Mouse (Mus musculus): ENCODE data around the gene Tmc8. TPM values are rescaled to one million over a fixed set of nuclear protein-coding genes. Genes with fewer than 3 reads are reported as not detected.
"Not testable (repeated sequence)": the region's sequence is repeated elsewhere in the genome, so short reads cannot be mapped to it uniquely, and the experiment has no call there.

Tmc8 gene
- polyA plus RNA-seq, 1 experiment from 2014 or later, result 0.95 TPM

DNA sequence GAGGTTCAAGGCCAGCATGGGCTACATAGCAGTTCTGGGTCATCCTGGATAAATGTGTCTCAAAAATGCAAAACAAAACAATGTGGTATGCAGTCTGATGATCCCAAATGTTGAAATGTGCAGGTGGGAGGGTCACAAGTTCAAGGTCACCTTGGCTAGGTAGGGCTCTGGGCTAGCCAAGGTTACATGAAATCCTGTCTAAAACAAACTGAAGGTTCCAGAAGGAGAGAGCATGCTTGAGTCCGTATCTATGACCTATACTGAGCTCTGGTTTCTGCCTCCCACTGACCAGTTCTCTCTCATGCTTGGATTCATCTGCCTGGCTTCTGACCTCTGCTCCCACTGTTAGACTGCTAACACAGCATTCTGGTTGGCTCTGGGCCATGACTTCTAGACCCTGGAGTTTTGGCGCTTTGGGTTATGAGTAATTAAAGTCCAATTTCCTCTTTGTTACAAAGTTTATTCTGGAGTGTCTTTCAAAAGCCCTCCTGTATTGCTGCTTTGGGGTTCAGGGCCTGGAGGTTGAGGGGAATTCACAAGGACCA is 47.9 kb downstream of the Tmc8 start:
- H3K27me3 ChIP-seq, result no peaks in the 10 kb centered on the region
- peak overlapping the region; percentile 50; the same call in 1 of the 2 replicates for H3K27ac ChIP-seq (replicated peaks)
- H3K9me3 ChIP-seq, result no peaks in the 10 kb centered on the region
- WGBS, result 84% methylated on average over 2 of the region's 2 CpGs
- ATAC-seq (ENCODE audit: low read depth), result no peak
- no peak overlapping the region for H3K9ac ChIP-seq
- no peak overlapping the region for H3K4me3 ChIP-seq
- H3K36me3 ChIP-seq, result no peaks in the 10 kb centered on the region
- no peak overlapping the region for H3K4me2 ChIP-seq
- peaks cover 66% of the 10 kb centered on the region for H3K4me1 ChIP-seq (replicated peaks)

DNA sequence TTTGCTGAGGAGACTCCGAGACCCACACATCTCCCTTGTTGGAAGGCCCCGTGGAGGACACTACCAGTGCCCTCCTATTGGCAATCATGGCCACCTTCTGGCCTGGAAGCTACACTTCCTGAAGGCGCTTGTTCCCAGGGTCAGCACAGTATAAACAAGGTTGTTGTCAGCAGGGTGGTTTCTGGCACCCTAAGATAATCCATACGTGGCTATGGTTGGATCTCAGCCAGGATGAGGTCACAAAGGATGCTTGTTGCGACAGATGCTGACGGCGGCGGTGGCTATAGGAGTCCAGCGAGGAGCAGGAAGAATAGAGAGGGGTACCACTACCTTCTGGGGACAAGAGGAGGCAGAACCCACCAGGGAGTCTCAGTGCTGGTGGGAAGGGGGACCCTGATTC is 48.5 kb downstream of the Tmc8 start:
- H3K4me2 ChIP-seq, result no peak overlapping the region
- H3K9ac ChIP-seq, result no peak overlapping the region
- H3K9me3 ChIP-seq, result no peaks in the 10 kb centered on the region
- 72% methylated on average over 9 of the region's 9 CpGs for WGBS
- no peak overlapping the region for H3K4me3 ChIP-seq
- H3K4me1 ChIP-seq (replicated peaks), result peaks cover 59% of the 10 kb centered on the region
- no peaks in the 10 kb centered on the region for H3K27me3 ChIP-seq
- no peak for ATAC-seq (ENCODE audit: low read depth)
- no peaks in the 10 kb centered on the region for H3K36me3 ChIP-seq
- H3K27ac ChIP-seq (replicated peaks), result no peak overlapping the region; the same call in 1 of the 2 replicates

DNA sequence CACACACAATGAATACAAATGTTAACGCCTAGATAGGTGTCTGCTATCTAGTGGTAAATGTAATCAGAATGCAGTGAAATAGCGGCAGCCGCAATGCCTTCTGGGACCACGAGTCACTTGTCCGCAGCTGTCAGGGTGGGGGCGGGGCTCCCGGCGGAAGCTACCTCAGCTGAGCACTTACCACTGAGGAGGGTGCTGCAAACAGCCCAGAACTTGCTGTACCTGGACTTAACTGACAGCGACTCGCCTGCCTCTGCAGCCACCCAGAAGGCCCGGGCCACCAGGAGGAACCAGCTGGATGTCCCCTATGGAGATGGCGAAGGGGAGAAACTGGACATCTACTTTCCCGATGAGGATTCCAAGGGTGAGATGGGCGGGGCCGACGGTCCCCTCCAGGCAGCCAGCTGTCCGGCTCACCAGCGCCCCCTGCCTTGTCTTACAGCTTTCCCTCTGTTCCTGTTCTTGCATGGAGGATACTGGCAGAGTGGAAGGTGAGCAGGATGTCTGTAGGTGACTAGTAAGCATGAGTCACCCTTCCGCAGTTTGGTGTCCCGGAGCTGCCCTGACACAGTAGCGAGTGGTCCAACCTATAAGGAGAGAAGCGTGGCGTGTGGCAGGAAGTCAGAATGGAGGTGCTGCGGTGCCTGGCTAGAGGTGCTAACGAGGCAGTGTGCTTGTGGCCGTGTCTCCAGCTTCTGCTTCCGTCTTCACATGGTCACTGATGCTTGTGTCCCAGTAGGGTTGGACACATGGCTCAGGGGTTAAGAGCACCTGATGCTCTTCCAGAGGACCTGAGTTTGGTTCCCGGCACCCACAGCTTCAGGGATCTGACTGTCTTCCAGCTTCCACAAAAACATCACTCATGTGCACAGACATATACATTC is 50.5 kb downstream of the Tmc8 start:
- Histone ChIP-seq H3K27ac (replicated peaks) (peak overlapping the region; percentile 52), H3K4me2 (peak overlapping the region; percentile 58), H3K27me3 (no peaks in the 10 kb centered on the region), H3K9me3 (no peaks in the 10 kb centered on the region), H3K4me3 (peak overlapping the region; percentile 39), H3K36me3 (no peaks in the 10 kb centered on the region), H3K4me1 (replicated peaks) (peaks cover 47% of the 10 kb centered on the region), H3K9ac (peak overlapping the region; percentile 59)
- peak; percentile 73 for ATAC-seq (ENCODE audit: low read depth)
- 18% methylated on average over 28 of the region's 28 CpGs for WGBS

DNA sequence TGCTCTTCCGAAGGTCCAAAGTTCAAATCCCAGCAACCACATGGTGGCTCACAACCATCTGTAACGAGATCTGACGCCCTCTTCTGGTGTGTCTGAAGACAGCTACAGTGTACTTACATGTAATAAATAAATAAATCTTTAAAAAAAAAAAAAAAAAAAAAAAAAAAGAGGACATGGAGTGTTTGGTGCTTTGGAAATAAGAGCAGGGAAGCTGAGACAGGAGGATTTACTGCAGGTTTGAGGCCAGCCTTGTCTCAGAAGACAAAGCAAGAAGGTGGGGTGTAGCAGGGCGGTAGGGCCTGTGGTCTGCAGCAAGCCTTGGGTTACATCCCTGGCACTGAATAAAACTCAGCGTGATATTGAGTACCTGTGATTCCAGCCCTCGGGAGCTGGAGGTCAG is 51.6 kb downstream of the Tmc8 start:
- H3K9me3 ChIP-seq; H3K27ac ChIP-seq (replicated peaks); H3K4me3 ChIP-seq; H3K9ac ChIP-seq; H3K4me2 ChIP-seq; ATAC-seq (ENCODE audit: low read depth); H3K36me3 ChIP-seq; H3K27me3 ChIP-seq: not testable (repeated sequence)
- H3K4me1 ChIP-seq (replicated peaks), result peaks cover 35% of the 10 kb centered on the region
- WGBS, result 85% methylated on average over 4 of the region's 6 CpGs

GRCm38 (mm10) chr11:117834086-117834485 is 52.2 kb downstream of the Tmc8 start:
- Histone ChIP-seq H3K9ac (no peak overlapping the region), H3K27me3 (no peaks in the 10 kb centered on the region), H3K4me2 (no peak overlapping the region), H3K4me1 (replicated peaks) (peaks cover 30% of the 10 kb centered on the region), H3K4me3 (no peak overlapping the region), H3K27ac (replicated peaks) (no peak overlapping the region), H3K36me3 (no peaks in the 10 kb centered on the region), H3K9me3 (no peaks in the 10 kb centered on the region)
- ATAC-seq (ENCODE audit: low read depth), result no peak
- WGBS, result 94% methylated on average over 8 of the region's 8 CpGs

DNA sequence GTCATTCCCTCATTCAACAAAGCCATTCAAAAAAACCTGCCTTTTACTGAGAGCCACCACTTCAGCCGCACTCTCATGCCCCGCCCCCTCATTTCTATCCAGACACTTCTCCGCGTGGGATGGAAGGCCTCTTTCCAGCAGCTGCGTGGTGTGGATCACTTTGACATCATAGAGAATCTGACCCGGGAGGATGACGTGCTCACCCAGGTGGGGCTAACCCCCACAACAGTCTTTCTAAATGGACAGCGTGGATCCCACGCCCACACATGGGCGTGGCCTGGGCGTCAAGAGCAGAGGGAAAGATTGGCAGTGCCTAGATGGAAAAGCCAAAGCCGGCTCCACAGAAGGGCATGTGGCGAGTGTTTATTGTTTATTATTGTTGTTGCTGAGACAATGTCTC is 54.4 kb downstream of the Tmc8 start:
- Histone ChIP-seq H3K9me3 (no peaks in the 10 kb centered on the region), H3K36me3 (no peaks in the 10 kb centered on the region), H3K4me1 (replicated peaks) (peaks cover 12% of the 10 kb centered on the region), H3K9ac (no peak overlapping the region), H3K27ac (replicated peaks) (no peak overlapping the region), H3K4me3 (no peak overlapping the region; the same call in 1 of the 2 replicates), H3K27me3 (no peaks in the 10 kb centered on the region), H3K4me2 (peak overlapping the region; percentile 45)
- no peak for ATAC-seq (ENCODE audit: low read depth)
- WGBS, result 28% methylated on average over 13 of the region's 13 CpGs

GRCm38 (mm10) chr11:117838572-117838971 is 56.7 kb downstream of the Tmc8 start:
- ATAC-seq (ENCODE audit: low read depth), result no peak
- H3K4me3 ChIP-seq, result no peak overlapping the region
- no peaks in the 10 kb centered on the region for H3K27me3 ChIP-seq
- no peak overlapping the region for H3K4me2 ChIP-seq
- H3K36me3 ChIP-seq, result no peaks in the 10 kb centered on the region
- H3K9me3 ChIP-seq, result no peaks in the 10 kb centered on the region
- H3K9ac ChIP-seq, result no peak overlapping the region
- H3K4me1 ChIP-seq (replicated peaks), result 0 out of 2 replicates have a peak, but pooled peaks cover 4% of the 10 kb centered on the region
- no peak overlapping the region for H3K27ac ChIP-seq (replicated peaks)
- WGBS, result 77% methylated on average over 2 of the region's 2 CpGs

GRCm38 (mm10) chr11:117839021-117839420 is 57.1 kb downstream of the Tmc8 start:
- no peak for ATAC-seq (ENCODE audit: low read depth)
- no peak overlapping the region for H3K4me2 ChIP-seq
- H3K4me1 ChIP-seq (replicated peaks), result 0 out of 2 replicates have a peak, but pooled peaks cover 4% of the 10 kb centered on the region
- no peaks in the 10 kb centered on the region for H3K36me3 ChIP-seq
- no peak overlapping the region for H3K27ac ChIP-seq (replicated peaks)
- H3K9ac ChIP-seq, result no peak overlapping the region
- WGBS, result 77% methylated on average over 1 of the region's 1 CpGs
- H3K4me3 ChIP-seq, result no peak overlapping the region
- no peaks in the 10 kb centered on the region for H3K9me3 ChIP-seq
- H3K27me3 ChIP-seq, result no peaks in the 10 kb centered on the region

GRCm38 (mm10) chr11:117840910-117841309 is 59.0 kb downstream of the Tmc8 start:
- H3K4me2 ChIP-seq, result no peak overlapping the region
- ATAC-seq (ENCODE audit: low read depth), result no peak
- H3K27me3 ChIP-seq, result no peaks in the 10 kb centered on the region
- H3K4me3 ChIP-seq, result no peak overlapping the region
- H3K4me1 ChIP-seq (replicated peaks), result 0 out of 2 replicates have a peak, but pooled peaks cover 4% of the 10 kb centered on the region
- WGBS, result 65% methylated on average over 1 of the region's 1 CpGs
- H3K9me3 ChIP-seq, result no peaks in the 10 kb centered on the region
- H3K36me3 ChIP-seq, result no peaks in the 10 kb centered on the region
- H3K9ac ChIP-seq, result no peak overlapping the region
- no peak overlapping the region for H3K27ac ChIP-seq (replicated peaks)

Other genes with a start within 250 kb of the Tmc8 start
- gene Tnrc6c, start 127.8 kb upstream of the Tmc8 start, polyA plus RNA-seq (2015; fragmentation: Nextera tagmentation; extraction: Ambion mirVana), result 24.9 and 26.5 TPM in 2 replicates
- 8.6 and 9.7 TPM in 2 replicates for gene Tmc6, start 122 bp downstream of the Tmc8 start, polyA plus RNA-seq (2015; fragmentation: Nextera tagmentation; extraction: Ambion mirVana)
- 0.18 TPM in 1 of 2 replicates, not detected in the other for gene 6030468B19Rik, start 15.6 kb downstream of the Tmc8 start, polyA plus RNA-seq (2015; fragmentation: Nextera tagmentation; extraction: Ambion mirVana)
- gene Gm20708, start 27.6 kb downstream of the Tmc8 start, polyA plus RNA-seq (2015; fragmentation: Nextera tagmentation; extraction: Ambion mirVana), result 0.56 and 1.6 TPM in 2 replicates
- 15.3 and 17.5 TPM in 2 replicates for gene Syngr2, start 27.6 kb downstream of the Tmc8 start, polyA plus RNA-seq (2015; fragmentation: Nextera tagmentation; extraction: Ambion mirVana)
- gene Afmid, start 43.8 kb downstream of the Tmc8 start, polyA plus RNA-seq (2015; fragmentation: Nextera tagmentation; extraction: Ambion mirVana), result 2.7 and 3.3 TPM in 2 replicates
- 15.8 and 24.0 TPM in 2 replicates for gene Tk1, start 44.0 kb downstream of the Tmc8 start, polyA plus RNA-seq (2015; fragmentation: Nextera tagmentation; extraction: Ambion mirVana)
- gene Birc5, start 67.2 kb downstream of the Tmc8 start, polyA plus RNA-seq (2015; fragmentation: Nextera tagmentation; extraction: Ambion mirVana), result 50.1 and 68.8 TPM in 2 replicates
- gene Tmem235, start 78.7 kb downstream of the Tmc8 start, polyA plus RNA-seq (2015; fragmentation: Nextera tagmentation; extraction: Ambion mirVana), result not detected in 2 replicates
- gene Tha1, start 91.4 kb downstream of the Tmc8 start, polyA plus RNA-seq (2015; fragmentation: Nextera tagmentation; extraction: Ambion mirVana), result 2.4 and 3.0 TPM in 2 replicates
- 7.8 and 8.7 TPM in 2 replicates for gene Socs3, start 188.0 kb downstream of the Tmc8 start, polyA plus RNA-seq (2015; fragmentation: Nextera tagmentation; extraction: Ambion mirVana)
- 46.9 and 49.0 TPM in 2 replicates for gene Pgs1, start 204.2 kb downstream of the Tmc8 start, polyA plus RNA-seq (2015; fragmentation: Nextera tagmentation; extraction: Ambion mirVana)

Data from neural tube, embryonic 13.5 days (tissue).